Mouse (Mus musculus): Measurements from ENCODE around the gene Csf2rb. TPM values are rescaled to one million over a fixed set of nuclear protein-coding genes. Genes with fewer than 3 reads are reported as not detected.
A peak's percentile ranks its signal among the peaks of the same experiment; 100 is the strongest.
"Not testable (repeated sequence)": the region's sequence is repeated elsewhere in the genome, so short reads cannot be mapped to it uniquely, and the experiment has no call there.

The Csf2rb gene
- total and polyA plus RNA-seq, 3 experiments = 3.2 to 10.1 TPM; not detected in 1

DNA sequence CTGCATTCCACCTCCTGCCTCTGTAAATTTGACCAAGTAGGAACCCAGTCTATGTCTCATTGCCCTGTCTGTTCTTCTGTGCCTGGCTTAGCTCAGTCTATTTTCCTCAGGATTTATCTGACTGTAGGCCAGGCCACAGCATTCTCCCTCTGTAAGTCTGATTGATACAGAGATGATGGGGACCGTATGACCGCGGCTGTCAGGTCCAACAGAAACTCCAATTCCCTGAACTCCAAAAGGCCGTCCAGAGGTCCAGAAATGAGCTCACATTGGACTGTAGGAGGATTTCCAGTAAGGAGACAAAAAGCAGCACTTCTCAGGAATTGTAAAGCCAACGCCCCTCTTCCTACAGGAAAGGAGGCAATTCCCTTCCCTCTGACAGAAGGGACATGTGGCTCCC is 11.9 kb upstream of the Csf2rb start:
- H3K9ac ChIP-seq (ENCODE audit: control insufficient read depth, low read depth, low read length, poor library complexity, severe bottlenecking); H3K79me2 ChIP-seq (ENCODE audit: control insufficient read depth, insufficient read depth, low read length, poor library complexity); H3K27ac ChIP-seq (ENCODE audit: control insufficient read depth, low read depth, low read length); H3K9me3 ChIP-seq (replicated peaks; ENCODE audit: insufficient read depth, low read length); DNase-seq (ENCODE audit: low read depth, low spot score); H3K4me3 ChIP-seq (ENCODE audit: control insufficient read depth in 1 of 2, insufficient read depth in 1 of 2, low read depth in 2 of 2, low read length in 2 of 2); H3K27me3 ChIP-seq (ENCODE audit: control insufficient read depth in 1 of 2, insufficient read depth in 2 of 2, low read length in 2 of 2): not testable (repeated sequence)
- Histone ChIP-seq H3K36me3 (ENCODE audit: control insufficient read depth in 1 of 2, insufficient read depth in 2 of 2, low read length in 2 of 2) (peaks cover 0 to 24% of the 10 kb centered on the region in 2 experiments; a peak in 2 of 4 replicates), H3K4me1 (ENCODE audit: control insufficient read depth in 1 of 2, insufficient read depth in 2 of 2, low read length in 2 of 2) (peaks cover 11 to 52% of the 10 kb centered on the region in 2 experiments)

DNA sequence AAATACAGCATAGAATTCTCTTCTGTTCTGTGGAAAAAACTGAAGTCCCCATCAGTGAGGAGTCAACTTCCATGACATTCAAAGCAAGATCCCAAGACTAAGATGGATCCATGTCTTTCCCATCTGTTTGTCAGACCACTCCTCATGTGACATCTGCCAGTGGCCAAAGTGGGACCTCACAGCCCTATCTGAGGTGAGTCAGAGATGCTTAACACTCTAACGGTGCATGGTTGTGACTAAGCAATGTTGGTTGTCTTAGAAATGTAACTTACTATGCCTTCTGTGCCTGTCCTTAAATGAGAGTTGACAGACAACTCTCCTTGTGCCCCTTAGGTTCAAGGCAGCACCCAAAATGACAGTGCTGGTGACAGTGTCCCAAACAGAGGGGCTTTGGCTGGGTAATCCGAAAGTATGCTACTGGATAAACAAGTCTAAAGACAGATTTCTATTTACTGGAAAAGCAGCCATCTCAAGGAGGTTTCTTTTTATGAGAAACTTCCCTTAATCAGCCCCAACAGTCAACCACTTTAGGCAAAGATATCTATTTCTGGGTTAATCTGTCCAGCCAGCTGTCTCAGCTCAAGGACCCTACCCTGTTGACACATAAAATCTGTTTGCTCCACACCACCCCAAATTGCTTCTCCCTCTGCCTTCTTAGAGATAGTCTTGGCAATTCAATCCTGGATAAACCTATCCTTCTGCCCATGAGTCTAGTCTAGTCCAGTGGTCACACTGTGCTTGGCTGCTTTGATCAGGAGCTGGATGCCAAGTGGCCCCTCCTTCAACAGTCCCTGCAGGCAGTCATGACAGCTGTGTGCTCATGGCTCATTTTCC is 7.0 kb upstream of the Csf2rb start:
- TF ChIP-seq TCF12 (IDR thresholded peaks at IDR 0.05; ENCODE audit: low read depth, low read length) (peak; percentile 90), RCOR1 (IDR thresholded peaks at IDR 0.05; ENCODE audit: low read depth, low read length) (peak; percentile 94), EP300 (IDR thresholded peaks at IDR 0.05; ENCODE audit: low read depth in 1 of 2, low read length in 2 of 2) (peak in 1 of 2 experiments; percentile 86; a peak in 3 of 4 replicates), GATA1 (IDR thresholded peaks at IDR 0.05; ENCODE audit: low read depth, low read length) (peak; percentile 82), ETS1 (IDR thresholded peaks at IDR 0.05; ENCODE audit: low read depth, low read length) (peak; percentile 64; the same call in 1 of the 2 replicates), MYB (IDR thresholded peaks at IDR 0.05; ENCODE audit: low read depth, low read length) (peak; percentile 7), TAL1 (IDR thresholded peaks at IDR 0.05; ENCODE audit: low read length) (peak; percentile 88), MEF2A (IDR thresholded peaks at IDR 0.05; ENCODE audit: extremely low read depth, insufficient replicate concordance, low read depth, low read length, poor library complexity, severe bottlenecking) (peak; percentile 52; the same call in 1 of the 2 replicates), USF1 (IDR thresholded peaks at IDR 0.05; ENCODE audit: low read depth, low read length) (0 out of 2 replicates have a peak, but pooled peaks have one; percentile 10), SIN3A (IDR thresholded peaks at IDR 0.05; ENCODE audit: low read length) (peak; percentile 42; the same call in 1 of the 2 replicates)
- H3K79me2 ChIP-seq (ENCODE audit: control insufficient read depth, insufficient read depth, low read length, poor library complexity); H3K27me3 ChIP-seq (ENCODE audit: control insufficient read depth in 1 of 2, insufficient read depth in 2 of 2, low read length in 2 of 2); H3K4me3 ChIP-seq (ENCODE audit: control insufficient read depth in 1 of 2, insufficient read depth in 1 of 2, low read depth in 2 of 2, low read length in 2 of 2); H3K9me3 ChIP-seq (replicated peaks; ENCODE audit: insufficient read depth, low read length): not testable (repeated sequence)
- Histone ChIP-seq H3K27ac (ENCODE audit: control insufficient read depth, low read depth, low read length) (peak overlapping the region; percentile 91), H3K4me1 (ENCODE audit: control insufficient read depth in 1 of 2, insufficient read depth in 2 of 2, low read length in 2 of 2) (peaks cover 4 to 65% of the 10 kb centered on the region in 2 experiments; a peak in 3 of 4 replicates), H3K36me3 (ENCODE audit: control insufficient read depth in 1 of 2, insufficient read depth in 2 of 2, low read length in 2 of 2) (peaks cover 0 to 39% of the 10 kb centered on the region in 2 experiments; a peak in 2 of 4 replicates), H3K9ac (ENCODE audit: control insufficient read depth, low read depth, low read length, poor library complexity, severe bottlenecking) (peak overlapping the region; percentile 6; the same call in 1 of the 2 replicates)
- DNase-seq (ENCODE audit: low read depth, low spot score) = peak; percentile 54

DNA sequence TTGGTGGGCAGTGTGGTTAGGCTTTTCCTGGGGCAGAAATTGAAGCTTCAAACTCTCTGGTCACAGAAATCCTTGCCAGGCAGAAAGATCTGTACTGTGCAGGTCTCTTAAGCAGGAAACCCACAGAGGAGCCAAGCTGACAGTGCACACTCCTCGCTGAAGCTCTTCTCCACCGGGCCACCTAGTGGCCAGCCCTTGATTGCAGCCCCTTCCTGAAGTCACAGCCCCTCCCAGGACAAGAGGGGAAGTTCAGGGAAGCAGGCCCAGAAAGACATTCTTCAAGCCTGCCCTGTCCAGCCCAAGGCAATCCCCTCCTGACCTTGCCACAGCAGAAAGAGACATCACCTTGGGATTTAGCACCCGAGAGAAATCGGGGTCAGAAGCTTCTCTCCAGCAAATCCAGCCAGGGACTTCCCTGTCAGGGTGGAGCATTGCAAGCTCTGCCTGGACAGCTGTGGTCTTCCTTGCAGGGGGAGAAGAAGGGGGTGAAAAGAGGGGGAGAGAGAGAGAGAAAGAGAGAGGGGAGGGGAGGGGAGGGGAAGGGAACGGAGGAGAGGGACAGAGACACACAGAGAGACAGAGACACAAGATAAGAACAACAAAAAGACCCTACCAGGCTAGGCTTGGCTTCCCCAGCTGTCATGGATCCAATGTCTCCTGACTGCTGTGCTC is 4.6 kb upstream of the Csf2rb start:
- Histone ChIP-seq H3K4me3 (ENCODE audit: control insufficient read depth in 1 of 2, insufficient read depth in 1 of 2, low read depth in 2 of 2, low read length in 2 of 2) (no peak overlapping the region), H3K27me3 (ENCODE audit: control insufficient read depth in 1 of 2, insufficient read depth in 2 of 2, low read length in 2 of 2) (no peaks in the 10 kb centered on the region), H3K36me3 (ENCODE audit: control insufficient read depth in 1 of 2, insufficient read depth in 2 of 2, low read length in 2 of 2) (peaks cover 0 to 50% of the 10 kb centered on the region in 2 experiments; a peak in 2 of 4 replicates), H3K4me1 (ENCODE audit: control insufficient read depth in 1 of 2, insufficient read depth in 2 of 2, low read length in 2 of 2) (peaks cover 6 to 65% of the 10 kb centered on the region in 2 experiments), H3K9ac (ENCODE audit: control insufficient read depth, low read depth, low read length, poor library complexity, severe bottlenecking) (peak overlapping the region; percentile 38), H3K9me3 (replicated peaks; ENCODE audit: insufficient read depth, low read length) (no peaks in the 10 kb centered on the region), H3K27ac (ENCODE audit: control insufficient read depth, low read depth, low read length) (peak overlapping the region; percentile 91), H3K79me2 (ENCODE audit: control insufficient read depth, insufficient read depth, low read length, poor library complexity) (no peaks in the 10 kb centered on the region)
- DNase-seq (ENCODE audit: low read depth, low spot score) = peak; percentile 81
- TF ChIP-seq ZMIZ1 (IDR thresholded peaks at IDR 0.05; ENCODE audit: low read depth, low read length) = no peak
- no peak for TF ChIP-seq ZKSCAN1 (IDR thresholded peaks at IDR 0.05; ENCODE audit: low read depth, low read length)
- TF ChIP-seq EP300 (IDR thresholded peaks at IDR 0.05; ENCODE audit: low read depth in 1 of 2, low read length in 2 of 2) = no peak
- TF ChIP-seq MYB (IDR thresholded peaks at IDR 0.05; ENCODE audit: low read depth, low read length) = no peak
- no peak for TF ChIP-seq POLR2AphosphoS2 (IDR thresholded peaks at IDR 0.05; ENCODE audit: low read length)
- no peak for TF ChIP-seq POLR2AphosphoS5 (IDR thresholded peaks at IDR 0.05; ENCODE audit: borderline replicate concordance, low read depth, low read length)
- TF ChIP-seq MEF2A (IDR thresholded peaks at IDR 0.05; ENCODE audit: extremely low read depth, insufficient replicate concordance, low read depth, low read length, poor library complexity, severe bottlenecking) = no peak
- no peak for TF ChIP-seq CHD2 (IDR thresholded peaks at IDR 0.05; ENCODE audit: low read length)
- TF ChIP-seq MXI1 (IDR thresholded peaks at IDR 0.05; ENCODE audit: low read depth, low read length) = no peak
- peak; percentile 79 to 87 (median 83) for TF ChIP-seq CTCF (IDR thresholded peaks at IDR 0.05 in 2 of 3, conservative IDR thresholded peaks at IDR 0.05 in 1 of 3; ENCODE audit: control insufficient read depth in 1 of 3, insufficient read depth in 1 of 3, low read depth in 2 of 3, low read length in 3 of 3, poor library complexity in 1 of 3, severe bottlenecking in 1 of 3)
- TF ChIP-seq MAZ (IDR thresholded peaks at IDR 0.05; ENCODE audit: low read depth, low read length) = no peak; the same call in 1 of the 2 replicates
- TF ChIP-seq SIN3A (IDR thresholded peaks at IDR 0.05; ENCODE audit: low read length) = no peak
- no peak for TF ChIP-seq ETS1 (IDR thresholded peaks at IDR 0.05; ENCODE audit: low read depth, low read length)
- peak; percentile 41 for TF ChIP-seq RAD21 (IDR thresholded peaks at IDR 0.05; ENCODE audit: low read depth, low read length)
- TF ChIP-seq JUND (IDR thresholded peaks at IDR 0.05; ENCODE audit: low read depth, low read length) = no peak
- no peak for TF ChIP-seq TBP (IDR thresholded peaks at IDR 0.05; ENCODE audit: low read depth, low read length)

Data from MEL (cell line).